Mouse (Mus musculus): ENCODE results near the gene Cfap299. TPM values are rescaled to one million over a fixed set of nuclear protein-coding genes. Genes with fewer than 3 reads are reported as not detected.

Cfap299 gene
- polyA plus RNA-seq, 1 experiment from 2014 or later = 0.55 TPM

GRCm38 (mm10) chr5:98416385-98417145, 87.5 kb downstream of the Cfap299 start:
- WGBS = 70% methylated on average over 9 of the region's 9 CpGs
- no peak overlapping the region for H3K27ac ChIP-seq (ENCODE audit: low read length)

GRCm38 (mm10) chr5:98424965-98425364, 95.9 kb downstream of the Cfap299 start:
- no peak for ATAC-seq (replicated peaks; ENCODE audit: extremely low read depth, insufficient read depth, low FRiP score)
- H3K4me2 ChIP-seq (ENCODE audit: low read depth, low read length) = no peak overlapping the region
- H3K9ac ChIP-seq (ENCODE audit: low read length) = no peak overlapping the region
- H3K4me1 ChIP-seq (ENCODE audit: control insufficient read depth, insufficient read depth, low read length) = no peaks in the 10 kb centered on the region
- no peaks in the 10 kb centered on the region for H3K36me3 ChIP-seq (ENCODE audit: control insufficient read depth, insufficient read depth)
- H3K27me3 ChIP-seq (ENCODE audit: control insufficient read depth, insufficient read depth, low read length) = no peaks in the 10 kb centered on the region
- 47% methylated on average over 1 of the region's 1 CpGs for WGBS
- H3K27ac ChIP-seq (ENCODE audit: low read length) = no peak overlapping the region
- no peaks in the 10 kb centered on the region for H3K9me3 ChIP-seq (replicated peaks; ENCODE audit: control insufficient read depth, low read length)
- no peak overlapping the region for H3K4me3 ChIP-seq (ENCODE audit: low read length)

More at GRCm38 (mm10) chr5:98416385-98417145, 87.5 kb downstream of the Cfap299 start:
- Histone ChIP-seq H3K4me2 (ENCODE audit: low read depth, low read length) (no peak overlapping the region), H3K36me3 (ENCODE audit: control insufficient read depth, insufficient read depth) (no peaks in the 10 kb centered on the region), H3K4me3 (ENCODE audit: low read length) (no peak overlapping the region), H3K9ac (ENCODE audit: low read length) (no peak overlapping the region), H3K4me1 (ENCODE audit: control insufficient read depth, insufficient read depth, low read length) (0 out of 2 replicates have a peak, but pooled peaks cover 3% of the 10 kb centered on the region), H3K27me3 (ENCODE audit: control insufficient read depth, insufficient read depth, low read length) (no peaks in the 10 kb centered on the region), H3K9me3 (replicated peaks; ENCODE audit: control insufficient read depth, low read length) (no peaks in the 10 kb centered on the region)
- no peak; the same call in 1 of the 2 replicates for ATAC-seq (replicated peaks; ENCODE audit: extremely low read depth, insufficient read depth, low FRiP score)

- Histone ChIP-seq H3K9ac (ENCODE audit: low read length) (no peak overlapping the region), H3K27me3 (ENCODE audit: control insufficient read depth, insufficient read depth, low read length) (no peaks in the 10 kb centered on the region), H3K36me3 (ENCODE audit: control insufficient read depth, insufficient read depth) (no peaks in the 10 kb centered on the region), H3K4me2 (ENCODE audit: low read depth, low read length) (no peak overlapping the region), H3K9me3 (replicated peaks; ENCODE audit: control insufficient read depth, low read length) (no peaks in the 10 kb centered on the region), H3K4me1 (ENCODE audit: control insufficient read depth, insufficient read depth, low read length) (no peaks in the 10 kb centered on the region), H3K27ac (ENCODE audit: low read length) (no peak overlapping the region), H3K4me3 (ENCODE audit: low read length) (no peak overlapping the region)
- ATAC-seq (replicated peaks; ENCODE audit: extremely low read depth, insufficient read depth, low FRiP score) = no peak
- 85% methylated on average over 5 of the region's 5 CpGs for WGBS
These were observed 97.0 kb downstream of the Cfap299 start for GRCm38 (mm10) chr5:98426112-98426511.

GRCm38 (mm10) chr5:98430060-98430459, 101.0 kb downstream of the Cfap299 start:
- H3K9ac ChIP-seq (ENCODE audit: low read length) = no peak overlapping the region
- no peak for ATAC-seq (replicated peaks; ENCODE audit: extremely low read depth, insufficient read depth, low FRiP score)
- H3K27ac ChIP-seq (ENCODE audit: low read length) = no peak overlapping the region
- H3K9me3 ChIP-seq (replicated peaks; ENCODE audit: control insufficient read depth, low read length) = no peaks in the 10 kb centered on the region
- 63% methylated on average over 7 of the region's 7 CpGs for WGBS
- H3K4me1 ChIP-seq (ENCODE audit: control insufficient read depth, insufficient read depth, low read length) = no peaks in the 10 kb centered on the region
- no peak overlapping the region for H3K4me2 ChIP-seq (ENCODE audit: low read depth, low read length)
- no peaks in the 10 kb centered on the region for H3K27me3 ChIP-seq (ENCODE audit: control insufficient read depth, insufficient read depth, low read length)
- H3K36me3 ChIP-seq (ENCODE audit: control insufficient read depth, insufficient read depth) = no peaks in the 10 kb centered on the region
- no peak overlapping the region for H3K4me3 ChIP-seq (ENCODE audit: low read length)

GRCm38 (mm10) chr5:98438686-98439085, 109.6 kb downstream of the Cfap299 start:
- Histone ChIP-seq H3K27ac (ENCODE audit: low read length) (no peak overlapping the region), H3K9me3 (replicated peaks; ENCODE audit: control insufficient read depth, low read length) (no peaks in the 10 kb centered on the region), H3K4me3 (ENCODE audit: low read length) (no peak overlapping the region), H3K36me3 (ENCODE audit: control insufficient read depth, insufficient read depth) (no peaks in the 10 kb centered on the region), H3K9ac (ENCODE audit: low read length) (no peak overlapping the region), H3K4me2 (ENCODE audit: low read depth, low read length) (no peak overlapping the region), H3K27me3 (ENCODE audit: control insufficient read depth, insufficient read depth, low read length) (no peaks in the 10 kb centered on the region), H3K4me1 (ENCODE audit: control insufficient read depth, insufficient read depth, low read length) (no peaks in the 10 kb centered on the region)
- WGBS = 71% methylated on average over 3 of the region's 3 CpGs
- ATAC-seq (replicated peaks; ENCODE audit: extremely low read depth, insufficient read depth, low FRiP score) = no peak

- no peak overlapping the region for H3K4me2 ChIP-seq (ENCODE audit: low read depth, low read length)
- H3K9me3 ChIP-seq (replicated peaks; ENCODE audit: control insufficient read depth, low read length) = no peaks in the 10 kb centered on the region
- no peaks in the 10 kb centered on the region for H3K36me3 ChIP-seq (ENCODE audit: control insufficient read depth, insufficient read depth)
- no peak overlapping the region for H3K27ac ChIP-seq (ENCODE audit: low read length)
- WGBS = 74% methylated on average over 12 of the region's 12 CpGs
- H3K4me3 ChIP-seq (ENCODE audit: low read length) = no peak overlapping the region
- no peak for ATAC-seq (replicated peaks; ENCODE audit: extremely low read depth, insufficient read depth, low FRiP score)
- H3K27me3 ChIP-seq (ENCODE audit: control insufficient read depth, insufficient read depth, low read length) = no peaks in the 10 kb centered on the region
- H3K4me1 ChIP-seq (ENCODE audit: control insufficient read depth, insufficient read depth, low read length) = no peaks in the 10 kb centered on the region
- H3K9ac ChIP-seq (ENCODE audit: low read length) = no peak overlapping the region
These were observed 117.8 kb downstream of the Cfap299 start for GRCm38 (mm10) chr5:98446771-98447462.

GRCm38 (mm10) chr5:98449873-98450272, 120.8 kb downstream of the Cfap299 start:
- H3K4me2 ChIP-seq (ENCODE audit: low read depth, low read length) = no peak overlapping the region
- H3K9ac ChIP-seq (ENCODE audit: low read length) = no peak overlapping the region
- WGBS = 68% methylated on average over 2 of the region's 2 CpGs
- H3K27me3 ChIP-seq (ENCODE audit: control insufficient read depth, insufficient read depth, low read length) = no peaks in the 10 kb centered on the region
- no peaks in the 10 kb centered on the region for H3K4me1 ChIP-seq (ENCODE audit: control insufficient read depth, insufficient read depth, low read length)
- no peak overlapping the region for H3K27ac ChIP-seq (ENCODE audit: low read length)
- H3K36me3 ChIP-seq (ENCODE audit: control insufficient read depth, insufficient read depth) = no peaks in the 10 kb centered on the region
- H3K4me3 ChIP-seq (ENCODE audit: low read length) = no peak overlapping the region
- ATAC-seq (replicated peaks; ENCODE audit: extremely low read depth, insufficient read depth, low FRiP score) = no peak
- no peaks in the 10 kb centered on the region for H3K9me3 ChIP-seq (replicated peaks; ENCODE audit: control insufficient read depth, low read length)

GRCm38 (mm10) chr5:98466882-98467535, 137.9 kb downstream of the Cfap299 start:
- ATAC-seq (replicated peaks; ENCODE audit: extremely low read depth, insufficient read depth, low FRiP score) = no peak
- WGBS = 61% methylated on average over 4 of the region's 4 CpGs
- Histone ChIP-seq H3K4me1 (ENCODE audit: control insufficient read depth, insufficient read depth, low read length) (no peaks in the 10 kb centered on the region), H3K27ac (ENCODE audit: low read length) (no peak overlapping the region), H3K36me3 (ENCODE audit: control insufficient read depth, insufficient read depth) (no peaks in the 10 kb centered on the region), H3K4me3 (ENCODE audit: low read length) (no peak overlapping the region), H3K27me3 (ENCODE audit: control insufficient read depth, insufficient read depth, low read length) (no peaks in the 10 kb centered on the region), H3K9me3 (replicated peaks; ENCODE audit: control insufficient read depth, low read length) (no peaks in the 10 kb centered on the region), H3K4me2 (ENCODE audit: low read depth, low read length) (no peak overlapping the region), H3K9ac (ENCODE audit: low read length) (no peak overlapping the region)

- ATAC-seq (replicated peaks; ENCODE audit: extremely low read depth, insufficient read depth, low FRiP score) = no peak
- 74% methylated on average over 4 of the region's 4 CpGs for WGBS
- Histone ChIP-seq H3K9me3 (replicated peaks; ENCODE audit: control insufficient read depth, low read length) (no peaks in the 10 kb centered on the region), H3K4me1 (ENCODE audit: control insufficient read depth, insufficient read depth, low read length) (no peaks in the 10 kb centered on the region), H3K27me3 (ENCODE audit: control insufficient read depth, insufficient read depth, low read length) (no peaks in the 10 kb centered on the region), H3K4me3 (ENCODE audit: low read length) (no peak overlapping the region), H3K36me3 (ENCODE audit: control insufficient read depth, insufficient read depth) (no peaks in the 10 kb centered on the region), H3K4me2 (ENCODE audit: low read depth, low read length) (no peak overlapping the region), H3K27ac (ENCODE audit: low read length) (no peak overlapping the region), H3K9ac (ENCODE audit: low read length) (no peak overlapping the region)
These were observed 140.9 kb downstream of the Cfap299 start for GRCm38 (mm10) chr5:98470052-98470451.

All from heart, embryonic 16.5 days (tissue).